Mouse (Mus musculus) right cerebral cortex, postnatal 10 days (tissue): ENCODE data around the gene Rapgef1.

Source experiments
- DNase-seq, 2 experiments: peaks; one replicate each; pipeline ENCODE4 v3.0.0; 2021; ENCODE audit warnings: low spot score in 2 of 2

The Rapgef1 gene

GRCm38 (mm10) chr2:29645071-29645628 is 25.6 kb downstream of the Rapgef1 start:
- DNase-seq, result no peak

- no peak for DNase-seq
Observed at GRCm38 (mm10) chr2:29646613-29647012, 27.1 kb downstream of the Rapgef1 start.

GRCm38 (mm10) chr2:29647162-29647561 is 27.6 kb downstream of the Rapgef1 start:
- no peak for DNase-seq

GRCm38 (mm10) chr2:29647808-29648207 is 28.3 kb downstream of the Rapgef1 start:
- DNase-seq, result peak; percentile 77 to 91

- no peak for DNase-seq
Observed at GRCm38 (mm10) chr2:29648956-29649794, 29.7 kb downstream of the Rapgef1 start.

- peak in 1 of 2 experiments; percentile 51 for DNase-seq
Observed at GRCm38 (mm10) chr2:29649795-29650457, 30.4 kb downstream of the Rapgef1 start.

- no peak for DNase-seq
Observed at GRCm38 (mm10) chr2:29651876-29652275, 32.4 kb downstream of the Rapgef1 start.

GRCm38 (mm10) chr2:29655433-29655832 is 35.9 kb downstream of the Rapgef1 start:
- DNase-seq, result no peak

GRCm38 (mm10) chr2:29656095-29656494 is 36.6 kb downstream of the Rapgef1 start:
- no peak for DNase-seq

- DNase-seq, result no peak
Observed at GRCm38 (mm10) chr2:29657089-29657488, 37.6 kb downstream of the Rapgef1 start.

- no peak for DNase-seq
Observed at GRCm38 (mm10) chr2:29661751-29662191, 42.3 kb downstream of the Rapgef1 start.

GRCm38 (mm10) chr2:29663260-29663877 is 43.8 kb downstream of the Rapgef1 start:
- DNase-seq, result no peak

- DNase-seq, result no peak
Observed at GRCm38 (mm10) chr2:29665421-29665820, 45.9 kb downstream of the Rapgef1 start.

GRCm38 (mm10) chr2:29666589-29666988 is 47.1 kb downstream of the Rapgef1 start:
- DNase-seq, result peak in 1 of 2 experiments; percentile 49

GRCm38 (mm10) chr2:29667109-29667508 is 47.6 kb downstream of the Rapgef1 start:
- DNase-seq, result no peak

- DNase-seq, result no peak
Observed at GRCm38 (mm10) chr2:29668011-29668691, 48.6 kb downstream of the Rapgef1 start.

GRCm38 (mm10) chr2:29668963-29669362 is 49.4 kb downstream of the Rapgef1 start:
- no peak for DNase-seq

GRCm38 (mm10) chr2:29669711-29670110 is 50.2 kb downstream of the Rapgef1 start:
- DNase-seq, result no peak

- peak; percentile 76 to 77 for DNase-seq
Observed at GRCm38 (mm10) chr2:29670231-29670991, 50.9 kb downstream of the Rapgef1 start.

GRCm38 (mm10) chr2:29671374-29671773 is 51.9 kb downstream of the Rapgef1 start:
- no peak for DNase-seq

- DNase-seq, result no peak
Observed at GRCm38 (mm10) chr2:29671856-29672255, 52.3 kb downstream of the Rapgef1 start.
